Mouse (Mus musculus): ENCODE results near the gene Scd2. TPM values are rescaled to one million over a fixed set of nuclear protein-coding genes. Genes with fewer than 3 reads are reported as not detected.
"Not testable (repeated sequence)": the region's sequence is repeated elsewhere in the genome, so short reads cannot be mapped to it uniquely, and the experiment has no call there.

The Scd2 gene
- total RNA-seq, 2 experiments from 2014 or later: 656 to 658 TPM

- DNase-seq (ENCODE audit: low spot score in 2 of 2): no peak
Measured at GRCm38 (mm10) chr19:44310814-44311213, 17.3 kb downstream of the Scd2 start.

- DNase-seq (ENCODE audit: low spot score in 2 of 2): no peak
Measured at GRCm38 (mm10) chr19:44311306-44312006, 18.0 kb downstream of the Scd2 start.

- peak in 1 of 2 experiments; percentile 71 for DNase-seq (ENCODE audit: low spot score in 2 of 2)
Measured at GRCm38 (mm10) chr19:44312007-44312360, 18.5 kb downstream of the Scd2 start.

GRCm38 (mm10) chr19:44313066-44313465 lies 19.6 kb downstream of the Scd2 start:
- no peak for DNase-seq (ENCODE audit: low spot score in 2 of 2)

GRCm38 (mm10) chr19:44314327-44314759 lies 20.9 kb downstream of the Scd2 start:
- peak; percentile 78 to 87 for DNase-seq (ENCODE audit: low spot score in 2 of 2)

GRCm38 (mm10) chr19:44314871-44315414 lies 21.5 kb downstream of the Scd2 start:
- peak in 1 of 2 experiments; percentile 73 for DNase-seq (ENCODE audit: low spot score in 2 of 2)

GRCm38 (mm10) chr19:44316752-44317315 lies 23.4 kb downstream of the Scd2 start:
- DNase-seq (ENCODE audit: low spot score in 2 of 2): no peak

GRCm38 (mm10) chr19:44317391-44317790 lies 23.9 kb downstream of the Scd2 start:
- DNase-seq (ENCODE audit: low spot score in 2 of 2): no peak

- DNase-seq (ENCODE audit: low spot score in 2 of 2): no peak
Measured at GRCm38 (mm10) chr19:44318545-44318944, 25.1 kb downstream of the Scd2 start.

- DNase-seq (ENCODE audit: low spot score in 2 of 2): no peak
Measured at GRCm38 (mm10) chr19:44320316-44320715, 26.8 kb downstream of the Scd2 start.

GRCm38 (mm10) chr19:44321201-44321600 lies 27.7 kb downstream of the Scd2 start:
- no peak for DNase-seq (ENCODE audit: low spot score in 2 of 2)

GRCm38 (mm10) chr19:44321631-44322030 lies 28.2 kb downstream of the Scd2 start:
- no peak for DNase-seq (ENCODE audit: low spot score in 2 of 2)

GRCm38 (mm10) chr19:44329566-44329965 lies 36.1 kb downstream of the Scd2 start:
- no peak for DNase-seq (ENCODE audit: low spot score in 2 of 2)

- not testable (repeated sequence) for DNase-seq (ENCODE audit: low spot score in 2 of 2)
Measured at GRCm38 (mm10) chr19:44331128-44331527, 37.7 kb downstream of the Scd2 start.

GRCm38 (mm10) chr19:44331911-44332310 lies 38.4 kb downstream of the Scd2 start:
- no peak for DNase-seq (ENCODE audit: low spot score in 2 of 2)

- peak; percentile 46 to 65 for DNase-seq (ENCODE audit: low spot score in 2 of 2)
Measured at GRCm38 (mm10) chr19:44332326-44332725, 38.9 kb downstream of the Scd2 start.

- DNase-seq (ENCODE audit: low spot score in 2 of 2): peak; percentile 34 to 49
Measured at GRCm38 (mm10) chr19:44332833-44333623, 39.6 kb downstream of the Scd2 start, which contains the start of gene Scd4. TSS of gene Scd4 (plus strand) at chr19:44333092.

- no peak for DNase-seq (ENCODE audit: low spot score in 2 of 2)
Measured at GRCm38 (mm10) chr19:44333991-44334390, 40.5 kb downstream of the Scd2 start.

GRCm38 (mm10) chr19:44335876-44336662 lies 42.6 kb downstream of the Scd2 start:
- DNase-seq (ENCODE audit: low spot score in 2 of 2): peak; percentile 11 to 57

GRCm38 (mm10) chr19:44349689-44350088 lies 56.2 kb downstream of the Scd2 start:
- no peak for DNase-seq (ENCODE audit: low spot score in 2 of 2)

GRCm38 (mm10) chr19:44351756-44352155 lies 58.3 kb downstream of the Scd2 start:
- no peak for DNase-seq (ENCODE audit: low spot score in 2 of 2)
